8 mouse cellular contexts compared by ENCODE assay signal in the genomic region with DNA sequence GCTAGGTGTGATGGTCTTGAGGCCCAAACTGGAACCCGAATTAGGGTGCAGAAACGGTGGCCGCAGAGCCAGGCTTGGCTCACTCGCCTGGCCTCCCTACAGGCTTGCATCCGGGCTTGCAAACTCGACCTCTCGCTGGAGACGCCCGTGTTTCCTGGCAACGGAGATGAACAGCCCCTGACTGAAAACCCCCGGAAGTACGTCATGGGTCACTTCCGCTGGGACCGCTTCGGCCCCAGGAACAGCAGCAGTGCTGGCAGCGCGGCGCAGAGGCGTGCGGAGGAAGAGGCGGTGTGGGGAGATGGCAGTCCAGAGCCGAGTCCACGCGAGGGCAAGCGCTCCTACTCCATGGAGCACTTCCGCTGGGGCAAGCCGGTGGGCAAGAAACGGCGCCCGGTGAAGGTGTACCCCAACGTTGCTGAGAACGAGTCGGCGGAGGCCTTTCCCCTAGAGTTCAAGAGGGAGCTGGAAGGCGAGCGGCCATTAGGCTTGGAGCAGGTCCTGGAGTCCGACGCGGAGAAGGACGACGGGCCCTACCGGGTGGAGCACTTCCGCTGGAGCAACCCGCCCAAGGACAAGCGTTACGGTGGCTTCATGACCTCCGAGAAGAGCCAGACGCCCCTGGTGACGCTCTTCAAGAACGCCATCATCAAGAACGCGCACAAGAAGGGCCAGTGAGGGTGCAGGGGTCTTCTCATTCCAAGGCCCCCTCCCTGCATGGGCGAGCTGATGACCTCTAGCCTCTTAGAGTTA. TPM values are rescaled to one million over a fixed set of nuclear protein-coding genes. Genes with fewer than 3 reads are reported as not detected.
DNase-seq lines count a peak whose midpoint lies in the region; ATAC-seq lines count a peak whose summit lies in the region.

No protein-coding gene starts in this region.

- H3K36me3 ChIP-seq in forebrain, embryonic 12.5 days (replicated peaks), result no peaks in the 10 kb centered on the region
- H3K36me3 ChIP-seq in heart, embryonic 16.5 days (ENCODE audit: control insufficient read depth, insufficient read depth), result no peaks in the 10 kb centered on the region
- no peaks in the 10 kb centered on the region for H3K36me3 ChIP-seq in liver, embryonic 12.5 days

- peak; percentile 90 to 91 for DNase-seq in B cell, adult 2 months
- peak; percentile 90 for DNase-seq in kidney, postnatal 14 days
- peak; percentile 83 for DNase-seq in naive thymus-derived CD4-positive, alpha-beta T cell, adult 2 months (ENCODE audit: low read depth)
- peak; percentile 62 to 83 for DNase-seq in spleen, postnatal 4 days (ENCODE audit: low spot score in 2 of 2)

- H3K4me1 ChIP-seq in brown adipose tissue, adult 24 weeks (ENCODE audit: control insufficient read depth, insufficient read depth, insufficient read length, low read length), result peaks cover 5% of the 10 kb centered on the region; the same call in 1 of the 2 replicates
- H3K4me1 ChIP-seq in forebrain, embryonic 12.5 days, result peaks cover 13% of the 10 kb centered on the region
- peaks cover 6% of the 10 kb centered on the region; the same call in 1 of the 2 replicates for H3K4me1 ChIP-seq in heart, embryonic 16.5 days (ENCODE audit: control insufficient read depth, insufficient read depth, low read length)
- H3K4me1 ChIP-seq in liver, embryonic 12.5 days, result peaks cover 13% of the 10 kb centered on the region

- ATAC-seq in forebrain, embryonic 12.5 days (ENCODE audit: low FRiP score), result peak; percentile 98
- ATAC-seq in heart, embryonic 16.5 days (replicated peaks; ENCODE audit: extremely low read depth, insufficient read depth, low FRiP score), result peak; percentile 91
- peak; percentile 76 for ATAC-seq in liver, embryonic 12.5 days

- H3K9me3 ChIP-seq in forebrain, embryonic 12.5 days, result no peaks in the 10 kb centered on the region
- H3K9me3 ChIP-seq in heart, embryonic 16.5 days (replicated peaks; ENCODE audit: control insufficient read depth, low read length), result no peaks in the 10 kb centered on the region
- no peaks in the 10 kb centered on the region for H3K9me3 ChIP-seq in liver, embryonic 12.5 days (replicated peaks)

- H3K4me3 ChIP-seq in brown adipose tissue, adult 24 weeks (ENCODE audit: insufficient read depth, low read depth, low read length), result peak overlapping the region; percentile 81
- H3K4me3 ChIP-seq in forebrain, embryonic 12.5 days (replicated peaks), result peak overlapping the region; percentile 67
- H3K4me3 ChIP-seq in heart, embryonic 16.5 days (ENCODE audit: low read length), result peak overlapping the region; percentile 68
- peak overlapping the region; percentile 62 for H3K4me3 ChIP-seq in liver, embryonic 12.5 days

- peaks cover 28% of the 10 kb centered on the region for H3K27me3 ChIP-seq in forebrain, embryonic 12.5 days
- peaks cover 7% of the 10 kb centered on the region for H3K27me3 ChIP-seq in heart, embryonic 16.5 days (ENCODE audit: control insufficient read depth, insufficient read depth, low read length)
- peaks cover 13% of the 10 kb centered on the region for H3K27me3 ChIP-seq in liver, embryonic 12.5 days (replicated peaks)

- H3K27ac ChIP-seq in brown adipose tissue, adult 24 weeks (replicated peaks; ENCODE audit: low read depth, low read length), result peak overlapping the region; percentile 94
- peak overlapping the region; percentile 91 for H3K27ac ChIP-seq in forebrain, embryonic 12.5 days
- H3K27ac ChIP-seq in heart, embryonic 16.5 days (ENCODE audit: low read length), result peak overlapping the region; percentile 82
- H3K27ac ChIP-seq in liver, embryonic 12.5 days, result peak overlapping the region; percentile 76

- WGBS in forebrain, embryonic 12.5 days, result 4% methylated on average over 53 of the region's 53 CpGs
- WGBS in heart, embryonic 16.5 days, result 2% methylated on average over 53 of the region's 53 CpGs
- WGBS in liver, embryonic 12.5 days (ENCODE audit: insufficient replicate concordance), result 2% methylated on average over 53 of the region's 53 CpGs

- peak overlapping the region; percentile 85 for H3K4me2 ChIP-seq in forebrain, embryonic 12.5 days
- H3K4me2 ChIP-seq in heart, embryonic 16.5 days (ENCODE audit: low read depth, low read length), result peak overlapping the region; percentile 92
- peak overlapping the region; percentile 85 for H3K4me2 ChIP-seq in liver, embryonic 12.5 days

- peak overlapping the region; percentile 75 for H3K9ac ChIP-seq in forebrain, embryonic 12.5 days
- peak overlapping the region; percentile 84 for H3K9ac ChIP-seq in heart, embryonic 16.5 days (ENCODE audit: low read length)
- H3K9ac ChIP-seq in liver, embryonic 12.5 days, result peak overlapping the region; percentile 54

RNA-seq across cellular contexts. Expression of gene Pomc, which starts 5.2 kb away (rescaled TPM):
- polyA plus RNA-seq in brown adipose tissue, adult 24 weeks (2012; ENCODE audit: insufficient read depth, insufficient read length, missing spikeins), result not detected in 2 replicates
- polyA plus RNA-seq in forebrain, embryonic 12.5 days (2016; fragmentation: Nextera tagmentation; extraction: Ambion mirVana), result 7.3 and 8.8 TPM in 2 replicates
- polyA plus RNA-seq in heart, embryonic 16.5 days (2015; fragmentation: Nextera tagmentation; extraction: Ambion mirVana), result 1.3 and 1.7 TPM in 2 replicates
- 0.87 and 0.90 TPM in 2 replicates for polyA plus RNA-seq in liver, embryonic 12.5 days (2016; fragmentation: Nextera tagmentation; extraction: Ambion mirVana)

Comparison
In these comparisons a context has a peak if more than half of its experiments do, and no peak if none do; other contexts are left out.
1. Peak in every context shown above with its lines: DNase-seq, ATAC-seq, H3K4me3 ChIP-seq and H3K27ac ChIP-seq.